Mouse (Mus musculus): Measurements from ENCODE around the gene Cntnap2. TPM values are rescaled to one million over a fixed set of nuclear protein-coding genes. Genes with fewer than 3 reads are reported as not detected.

Gene Cntnap2
- total and polyA plus RNA-seq, 3 experiments: 0.30 to 0.79 (median 0.44) TPM

DNA sequence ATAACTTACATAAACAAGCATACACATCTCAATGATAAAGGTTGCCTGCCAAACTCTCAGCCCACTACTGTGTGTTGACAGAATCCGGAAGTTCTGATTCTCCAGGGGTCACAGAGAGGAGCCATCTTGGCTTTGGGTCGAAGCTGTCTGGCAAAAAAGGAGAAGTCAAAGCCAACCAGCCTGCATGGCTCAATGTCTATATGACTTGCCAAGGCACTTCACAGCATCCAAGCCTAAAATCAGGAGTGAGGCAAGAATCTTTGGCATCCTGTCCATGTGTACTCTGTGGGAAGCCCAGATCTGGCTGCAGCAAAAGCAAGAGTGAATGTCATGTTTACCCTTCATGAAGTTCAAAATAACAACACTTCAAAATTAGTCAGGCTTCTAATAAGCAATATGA, 1913.5 kb downstream of the Cntnap2 start:
- dilution Hi-C loops (cut with MboI; ENCODE audit: extremely low pct_ligation_motif_present, extremely low pct_unique_long_range_greater_than_20kb, low sequenced_read_pairs) (no loop called here), in situ Hi-C loops (cut with MboI; ENCODE audit: low pct_ligation_motif_present, low pct_unique_long_range_greater_than_20kb, low sequenced_read_pairs) (no loop called here)
- H3K4me1 ChIP-seq (ENCODE audit: control insufficient read depth in 1 of 2, insufficient read depth in 2 of 2): no peaks in the 10 kb centered on the region
- H3K4me2 ChIP-seq (ENCODE audit: insufficient read depth, low read depth, poor library complexity, severe bottlenecking): no peak overlapping the region
- DNase-seq (ENCODE audit: extremely low read depth): no peak
- no peak overlapping the region for H3K9ac ChIP-seq (ENCODE audit: insufficient read depth, low read depth)
- TF ChIP-seq ETS1 (conservative IDR thresholded peaks at IDR 0.05; ENCODE audit: low read depth, low read length): no peak
- H3K36me3 ChIP-seq (replicated peaks in 1 of 2; ENCODE audit: control insufficient read depth in 1 of 2, insufficient read depth in 1 of 2, low read length in 1 of 2): no peaks in the 10 kb centered on the region
- no peaks in the 10 kb centered on the region for H3K79me2 ChIP-seq (replicated peaks; ENCODE audit: control insufficient read depth, extremely low read depth, insufficient read depth, poor library complexity, severe bottlenecking)
- no peaks in the 10 kb centered on the region for H3K9me3 ChIP-seq (replicated peaks; ENCODE audit: low read length)
- H3K4me3 ChIP-seq (replicated peaks in 1 of 3; ENCODE audit: low read depth in 2 of 3, low read length in 2 of 3, poor library complexity in 1 of 3): no peak overlapping the region
- no peak overlapping the region for H3K27ac ChIP-seq (ENCODE audit: insufficient read depth, low read depth)
- H3K27me3 ChIP-seq (replicated peaks): no peaks in the 10 kb centered on the region

DNA sequence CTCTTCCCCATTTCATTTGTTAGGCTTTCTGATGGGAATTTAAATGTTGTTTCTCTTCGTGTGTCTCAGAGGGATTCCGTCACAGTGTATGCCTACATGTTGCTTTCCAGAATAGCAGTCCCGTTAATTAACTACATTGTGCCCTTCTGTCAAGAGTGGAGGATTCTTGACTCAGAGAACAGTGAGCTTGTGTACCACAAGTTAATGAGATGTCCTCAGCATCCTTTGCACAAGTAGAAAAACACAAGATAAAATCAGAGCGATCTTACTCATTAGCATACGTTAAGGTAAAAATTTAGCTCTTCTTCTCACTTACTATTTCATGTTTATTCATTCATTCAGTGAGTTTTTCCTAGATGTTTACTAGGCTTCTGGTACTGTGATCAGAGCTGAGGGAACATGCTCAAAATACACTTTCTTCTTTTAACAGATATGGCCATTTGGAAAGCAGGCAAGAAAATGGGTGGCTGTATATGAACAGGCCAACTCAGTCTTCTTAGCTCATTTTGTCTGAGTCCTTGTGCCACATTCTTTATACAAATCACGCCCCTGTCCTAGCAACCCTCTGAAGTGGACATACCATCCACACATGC, 1936.9 kb downstream of the Cntnap2 start:
- Histone ChIP-seq H3K9ac (ENCODE audit: insufficient read depth, low read depth) (no peak overlapping the region), H3K27me3 (replicated peaks) (no peaks in the 10 kb centered on the region), H3K4me2 (ENCODE audit: insufficient read depth, low read depth, poor library complexity, severe bottlenecking) (no peak overlapping the region), H3K27ac (ENCODE audit: insufficient read depth, low read depth) (no peak overlapping the region), H3K4me1 (ENCODE audit: control insufficient read depth in 1 of 2, insufficient read depth in 2 of 2) (no peaks in the 10 kb centered on the region), H3K36me3 (replicated peaks in 1 of 2; ENCODE audit: control insufficient read depth in 1 of 2, insufficient read depth in 1 of 2, low read length in 1 of 2) (no peaks in the 10 kb centered on the region), H3K4me3 (replicated peaks in 1 of 3; ENCODE audit: low read depth in 2 of 3, low read length in 2 of 3, poor library complexity in 1 of 3) (no peak overlapping the region), H3K9me3 (replicated peaks; ENCODE audit: low read length) (no peaks in the 10 kb centered on the region), H3K79me2 (replicated peaks; ENCODE audit: control insufficient read depth, extremely low read depth, insufficient read depth, poor library complexity, severe bottlenecking) (no peaks in the 10 kb centered on the region)
- in situ Hi-C loops (cut with MboI; ENCODE audit: low pct_ligation_motif_present, low pct_unique_long_range_greater_than_20kb, low sequenced_read_pairs) (no loop called here), dilution Hi-C loops (cut with MboI; ENCODE audit: extremely low pct_ligation_motif_present, extremely low pct_unique_long_range_greater_than_20kb, low sequenced_read_pairs) (no loop called here)
- TF ChIP-seq MAZ (IDR thresholded peaks at IDR 0.05; ENCODE audit: low read depth, low read length) (no peak), BHLHE40 (IDR thresholded peaks at IDR 0.05; ENCODE audit: low read depth, low read length) (no peak), GABPA (IDR thresholded peaks at IDR 0.05; ENCODE audit: insufficient replicate concordance, low read depth, low read length) (no peak), PAX5 (IDR thresholded peaks at IDR 0.05; ENCODE audit: low read length) (no peak), CTCF (conservative IDR thresholded peaks at IDR 0.05 in 1 of 2, IDR thresholded peaks at IDR 0.05 in 1 of 2; ENCODE audit: low read depth in 2 of 2, low read length in 2 of 2) (no peak), USF1 (IDR thresholded peaks at IDR 0.05; ENCODE audit: low read depth, low read length) (no peak), CHD2 (IDR thresholded peaks at IDR 0.05; ENCODE audit: low read length) (no peak), RCOR1 (conservative IDR thresholded peaks at IDR 0.05; ENCODE audit: low read depth, low read length) (no peak), ETS1 (conservative IDR thresholded peaks at IDR 0.05; ENCODE audit: low read depth, low read length) (no peak), MEF2A (IDR thresholded peaks at IDR 0.05; ENCODE audit: borderline replicate concordance, low read depth, low read length) (no peak)
- DNase-seq (ENCODE audit: extremely low read depth): no peak

DNA sequence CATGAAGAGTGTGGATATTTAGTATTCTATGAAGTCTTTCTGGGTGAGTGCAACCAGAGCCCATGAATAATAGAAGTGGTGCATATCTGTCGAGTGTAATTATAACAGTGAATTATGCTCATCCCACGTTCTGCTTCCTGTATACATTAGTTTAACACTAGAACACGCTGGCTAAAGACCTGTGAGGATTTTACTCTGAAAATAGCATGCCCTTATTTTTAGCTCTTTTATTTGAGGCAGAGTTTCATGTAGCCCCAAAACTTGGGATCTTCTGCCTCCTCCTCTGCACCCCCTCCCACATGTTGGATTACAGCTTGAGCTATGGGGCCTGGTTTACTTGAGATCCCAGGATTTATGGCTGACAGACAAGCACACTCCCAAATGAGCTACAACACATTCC, 1945.3 kb downstream of the Cntnap2 start:
- TF ChIP-seq GABPA (IDR thresholded peaks at IDR 0.05; ENCODE audit: insufficient replicate concordance, low read depth, low read length) (no peak), UBTF (IDR thresholded peaks at IDR 0.05; ENCODE audit: low read depth, low read length) (no peak), JUND (conservative IDR thresholded peaks at IDR 0.05; ENCODE audit: low read depth, low read length) (no peak), USF2 (conservative IDR thresholded peaks at IDR 0.05; ENCODE audit: low read depth, low read length) (no peak), ZC3H11A (IDR thresholded peaks at IDR 0.05; ENCODE audit: low read depth, low read length) (no peak), USF1 (IDR thresholded peaks at IDR 0.05; ENCODE audit: low read depth, low read length) (no peak), NRF1 (IDR thresholded peaks at IDR 0.05; ENCODE audit: low read depth, low read length) (no peak), SMC3 (IDR thresholded peaks at IDR 0.05; ENCODE audit: low read depth, low read length) (no peak), MEF2A (IDR thresholded peaks at IDR 0.05; ENCODE audit: borderline replicate concordance, low read depth, low read length) (no peak), ETS1 (conservative IDR thresholded peaks at IDR 0.05; ENCODE audit: low read depth, low read length) (no peak), MAZ (IDR thresholded peaks at IDR 0.05; ENCODE audit: low read depth, low read length) (no peak), E2F4 (IDR thresholded peaks at IDR 0.05; ENCODE audit: insufficient replicate concordance, low read depth, low read length) (no peak), MAFK (IDR thresholded peaks at IDR 0.05; ENCODE audit: insufficient replicate concordance, low read length) (no peak), ZNF384 (IDR thresholded peaks at IDR 0.05; ENCODE audit: low read depth, low read length) (no peak), BHLHE40 (IDR thresholded peaks at IDR 0.05; ENCODE audit: low read depth, low read length) (no peak), RAD21 (IDR thresholded peaks at IDR 0.05; ENCODE audit: low read depth, low read length) (no peak), SIN3A (IDR thresholded peaks at IDR 0.05; ENCODE audit: low read length) (no peak), PAX5 (IDR thresholded peaks at IDR 0.05; ENCODE audit: low read length) (no peak), ELF1 (IDR thresholded peaks at IDR 0.05; ENCODE audit: low read depth, low read length) (no peak), NELFE (IDR thresholded peaks at IDR 0.05; ENCODE audit: low read depth, low read length) (no peak)
- Histone ChIP-seq H3K4me2 (ENCODE audit: insufficient read depth, low read depth, poor library complexity, severe bottlenecking) (no peak overlapping the region), H3K36me3 (replicated peaks in 1 of 2; ENCODE audit: control insufficient read depth in 1 of 2, insufficient read depth in 1 of 2, low read length in 1 of 2) (no peaks in the 10 kb centered on the region), H3K4me3 (replicated peaks in 1 of 3; ENCODE audit: low read depth in 2 of 3, low read length in 2 of 3, poor library complexity in 1 of 3) (no peak overlapping the region), H3K9me3 (replicated peaks; ENCODE audit: low read length) (no peaks in the 10 kb centered on the region), H3K4me1 (ENCODE audit: control insufficient read depth in 1 of 2, insufficient read depth in 2 of 2) (no peaks in the 10 kb centered on the region), H3K79me2 (replicated peaks; ENCODE audit: control insufficient read depth, extremely low read depth, insufficient read depth, poor library complexity, severe bottlenecking) (no peaks in the 10 kb centered on the region), H3K27me3 (replicated peaks) (no peaks in the 10 kb centered on the region), H3K9ac (ENCODE audit: insufficient read depth, low read depth) (no peak overlapping the region), H3K27ac (ENCODE audit: insufficient read depth, low read depth) (no peak overlapping the region)
- dilution Hi-C loops (cut with MboI; ENCODE audit: extremely low pct_ligation_motif_present, extremely low pct_unique_long_range_greater_than_20kb, low sequenced_read_pairs) (no loop called here), in situ Hi-C loops (cut with MboI; ENCODE audit: low pct_ligation_motif_present, low pct_unique_long_range_greater_than_20kb, low sequenced_read_pairs) (no loop called here)
- DNase-seq (ENCODE audit: extremely low read depth): no peak
